Mouse (Mus musculus) ES-Bruce4 (cell line): ENCODE data around the gene Ints11.

Source experiments
- EP300 ChIP-seq: IDR thresholded peaks from 2 replicates; pipeline ENCODE4 v1.6.1; 2011; ENCODE audit warnings: low read depth, low read length; ENCODE audit not compliant: insufficient read depth
- POLR2A ChIP-seq: IDR thresholded peaks from one replicate; pipeline ENCODE4 v1.8.1; 2011; ENCODE audit warnings: low read length; ENCODE audit not compliant: insufficient read depth

GRCm38 (mm10) chr4:155892438-155893211, 23.3 kb downstream of the Ints11 start:
- TF ChIP-seq EP300: no peak
- no peak for TF ChIP-seq POLR2A
